Mouse (Mus musculus) C2C12 (cell line): ENCODE data around the gene Setd5.

ENCODE experiments used
- CTCF ChIP-seq: IDR thresholded peaks from one replicate; pipeline ENCODE4 v1.5.1; 2011; ENCODE audit not compliant: control insufficient read depth, insufficient read depth, insufficient read length
- MYOG ChIP-seq: IDR thresholded peaks from one replicate; pipeline ENCODE4 v1.6.1; 2011; ENCODE audit not compliant: control insufficient read depth, insufficient read length; ENCODE audit errors: extremely low read depth

- TF ChIP-seq MYOG (no peak), CTCF (no peak)
These were observed 116.7 kb downstream of the Setd5 start for GRCm38 (mm10) chr6:113193765-113194460.
